Mouse (Mus musculus): ENCODE measurements around the gene Smurf2.

The Smurf2 gene

GRCm38 (mm10) chr11:106920551-106921379, at the start of gene Smurf2:
TSS of gene Smurf2 (minus strand) at chr11:106920715.
- peak; percentile 90 for DNase-seq (ENCODE audit: low read depth, low spot score)

GRCm38 (mm10) chr11:106969798-106970197, 49.3 kb upstream of the Smurf2 start:
- no peak for DNase-seq (ENCODE audit: low read depth, low spot score)

DNA sequence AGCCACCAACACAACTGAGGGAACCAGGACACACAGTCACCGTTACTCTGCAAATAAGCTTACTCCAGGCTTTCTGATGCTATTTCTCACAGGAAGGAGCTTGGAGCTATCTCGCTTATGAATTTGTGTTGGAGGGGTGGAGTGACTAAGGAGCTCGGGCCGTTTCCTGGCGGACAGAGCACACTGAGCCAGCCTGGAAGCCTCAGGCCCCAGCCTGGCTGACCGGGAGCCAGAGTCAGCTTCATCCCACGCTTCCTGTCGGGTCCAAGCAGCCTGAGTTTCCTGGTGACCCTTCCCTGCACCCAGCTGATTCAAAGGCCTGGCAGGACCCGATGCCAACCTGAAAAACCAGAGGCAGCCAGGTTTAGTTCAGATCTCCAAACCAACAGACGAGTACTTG, 47.1 kb upstream of the Smurf2 start:
- no peak for DNase-seq (ENCODE audit: low read depth, low spot score)

DNA sequence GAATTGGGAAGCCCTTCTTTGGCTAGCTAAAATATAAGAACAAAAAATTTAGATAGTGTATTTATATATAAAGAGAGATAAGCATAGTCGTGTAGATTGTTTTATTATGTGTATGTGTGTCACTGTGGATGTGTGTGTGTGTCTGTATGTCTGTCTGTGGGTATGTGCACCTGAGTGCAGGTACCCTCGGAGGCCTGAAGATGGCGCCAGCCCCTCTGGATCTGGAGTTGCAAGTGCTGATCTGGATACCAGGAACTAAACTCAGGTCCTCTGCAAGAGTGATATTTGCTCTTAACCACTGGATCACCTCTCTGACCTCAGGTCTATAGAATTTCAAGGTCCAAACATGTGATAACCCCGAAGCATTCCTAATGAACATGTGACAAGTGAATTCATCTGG, 45.4 kb upstream of the Smurf2 start:
- DNase-seq (ENCODE audit: low read depth, low spot score), result no peak

- DNase-seq (ENCODE audit: low read depth, low spot score), result no peak
Measured at GRCm38 (mm10) chr11:106962310-106962709, 41.8 kb upstream of the Smurf2 start.

DNA sequence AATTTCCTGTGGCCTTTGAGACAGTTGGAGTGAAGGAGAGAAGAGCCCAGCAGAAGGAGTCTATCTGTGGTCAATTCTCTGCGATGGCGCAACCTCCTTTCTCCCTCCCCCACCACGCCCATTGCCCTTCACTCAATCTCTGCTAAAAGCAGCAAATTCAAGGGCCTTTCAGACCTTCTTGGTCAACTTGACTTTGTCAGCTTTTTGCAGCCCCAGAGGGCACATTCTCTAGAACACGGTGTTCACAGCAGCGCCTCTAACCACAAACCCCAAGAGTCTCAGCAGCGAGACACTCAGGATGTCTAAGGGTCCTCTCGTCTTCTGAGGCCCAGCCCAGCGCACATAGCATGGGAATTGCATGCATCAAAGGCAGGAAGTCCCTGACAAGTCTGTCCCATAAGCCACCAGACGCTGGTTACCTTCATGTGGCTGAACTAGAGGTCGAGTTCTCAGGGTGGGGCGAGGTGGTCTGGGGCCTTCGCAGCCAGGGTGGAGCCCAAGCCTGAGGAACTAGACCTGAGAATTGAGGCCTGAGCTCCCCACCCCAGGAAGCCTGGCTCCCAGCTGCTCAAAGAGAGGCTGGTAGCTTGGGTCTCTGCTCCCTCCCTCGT, 41.1 kb upstream of the Smurf2 start:
- no peak for DNase-seq (ENCODE audit: low read depth, low spot score)

- DNase-seq (ENCODE audit: low read depth, low spot score), result no peak
Measured at GRCm38 (mm10) chr11:106959121-106959520, 38.6 kb upstream of the Smurf2 start.

GRCm38 (mm10) chr11:106958407-106959071, 38.0 kb upstream of the Smurf2 start:
- DNase-seq (ENCODE audit: low read depth, low spot score), result no peak

- no peak for DNase-seq (ENCODE audit: low read depth, low spot score)
Measured at GRCm38 (mm10) chr11:106957271-106957980, 36.9 kb upstream of the Smurf2 start.

GRCm38 (mm10) chr11:106954566-106954965, 34.1 kb upstream of the Smurf2 start:
- no peak for DNase-seq (ENCODE audit: low read depth, low spot score)

- no peak for DNase-seq (ENCODE audit: low read depth, low spot score)
Measured at GRCm38 (mm10) chr11:106954116-106954515, 33.6 kb upstream of the Smurf2 start.

- no peak for DNase-seq (ENCODE audit: low read depth, low spot score)
Measured at GRCm38 (mm10) chr11:106937306-106937705, 16.8 kb upstream of the Smurf2 start.

- DNase-seq (ENCODE audit: low read depth, low spot score), result no peak
Measured at GRCm38 (mm10) chr11:106930366-106930765, 9.9 kb upstream of the Smurf2 start.

DNA sequence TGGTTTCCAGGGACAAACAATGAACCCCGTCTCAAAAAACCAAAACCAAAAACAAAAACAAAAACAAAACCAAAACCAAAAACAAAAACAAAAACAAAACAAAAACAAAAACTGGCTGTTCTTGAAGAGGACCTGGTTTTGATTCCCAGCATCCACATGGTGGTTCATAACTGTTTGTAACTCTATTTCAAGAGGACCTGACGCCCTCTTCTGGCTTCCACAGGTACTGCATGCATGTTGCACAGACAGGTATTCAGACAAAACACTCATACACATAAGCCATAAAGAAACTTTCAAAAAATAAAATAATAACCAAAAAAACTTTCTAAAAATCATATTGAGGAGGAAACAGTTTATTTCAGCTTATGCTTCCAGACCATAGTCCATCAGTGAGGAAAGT, 8.4 kb upstream of the Smurf2 start:
- DNase-seq (ENCODE audit: low read depth, low spot score), result no peak

- DNase-seq (ENCODE audit: low read depth, low spot score), result no peak
Measured at GRCm38 (mm10) chr11:106927950-106928349, 7.4 kb upstream of the Smurf2 start.

GRCm38 (mm10) chr11:106927226-106927625, 6.7 kb upstream of the Smurf2 start:
- no peak for DNase-seq (ENCODE audit: low read depth, low spot score)

DNA sequence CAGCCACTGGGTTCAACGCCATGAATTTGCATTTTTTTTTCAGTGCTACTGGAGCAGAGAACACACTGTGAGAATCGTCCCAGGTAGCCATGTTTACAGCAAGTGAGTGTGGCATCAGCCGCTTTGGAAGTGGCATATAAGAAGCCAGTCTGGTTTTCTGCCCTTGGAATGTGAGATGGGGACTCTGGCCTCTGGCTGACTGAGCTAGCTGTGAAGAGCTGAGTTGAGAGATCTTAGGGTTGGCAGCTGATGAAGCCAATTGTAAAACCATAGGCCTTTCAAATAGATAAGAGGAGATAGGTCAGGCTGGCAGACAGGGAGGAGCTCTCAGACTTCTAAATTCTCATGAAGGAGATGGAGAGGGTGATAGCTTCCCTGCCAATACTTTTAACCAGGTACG, 6.2 kb upstream of the Smurf2 start:
- DNase-seq (ENCODE audit: low read depth, low spot score), result no peak

GRCm38 (mm10) chr11:106919612-106920550, 634 bp downstream of the Smurf2 start:
- peak; percentile 54 for DNase-seq (ENCODE audit: low read depth, low spot score)

DNA sequence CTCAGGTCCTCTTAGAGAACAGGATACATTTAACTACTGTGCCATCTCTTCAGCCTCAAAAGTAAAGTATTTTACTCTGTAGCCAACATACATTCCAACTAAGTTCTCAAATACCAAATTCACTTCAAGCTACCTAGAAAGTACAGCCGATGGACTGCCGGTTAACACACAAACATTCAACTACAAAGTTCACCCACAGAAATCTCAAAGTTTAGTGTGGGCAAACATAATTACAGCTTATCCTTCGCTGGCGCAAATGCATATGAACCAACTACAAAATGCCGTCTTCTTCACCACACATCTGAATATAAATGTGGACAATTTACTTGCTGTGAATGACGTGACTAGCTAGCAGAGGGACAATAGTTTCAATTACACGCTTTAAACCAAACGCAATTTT, 1.6 kb downstream of the Smurf2 start:
- DNase-seq (ENCODE audit: low read depth, low spot score), result no peak

DNA sequence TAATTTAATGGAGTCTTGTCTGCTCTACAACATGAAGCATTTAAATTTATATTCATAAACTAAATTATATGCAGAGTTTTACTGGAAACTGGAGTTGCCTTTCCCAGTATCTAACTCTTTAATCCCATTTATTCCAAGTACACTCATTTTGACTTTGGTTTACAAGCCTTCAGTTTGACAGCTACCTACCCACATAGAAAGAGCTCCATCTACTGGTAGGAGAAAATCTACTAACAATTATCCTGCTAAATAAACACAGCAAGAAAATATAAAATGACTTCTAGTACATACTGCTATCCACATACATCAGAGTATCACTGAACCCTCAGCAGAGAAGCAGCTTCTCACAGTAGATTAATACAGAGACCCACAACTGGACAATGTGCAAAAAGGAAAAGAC, 9.3 kb downstream of the Smurf2 start:
- no peak for DNase-seq (ENCODE audit: low read depth, low spot score)

GRCm38 (mm10) chr11:106908016-106908415, 12.5 kb downstream of the Smurf2 start:
- DNase-seq (ENCODE audit: low read depth, low spot score), result no peak
